Mouse (Mus musculus) midbrain, embryonic 13.5 days (tissue): ENCODE measurements around the gene 1110004F10Rik. TPM values are rescaled to one million over a fixed set of nuclear protein-coding genes. Genes with fewer than 3 reads are reported as not detected.

Experiments
- ATAC-seq: fragments of 200-750 bp; cut with Nextera tagmentation; 2 replicates; pipeline ENCODE4 v1.8.0; 2017; ENCODE audit warnings: mild to moderate bottlenecking, moderate TSS enrichment, moderate library complexity
- H3K27ac ChIP-seq: fragments of 300-500 bp; sonication (generic); 2 replicates; pipeline ENCODE4 v1.5.1; 2015; ENCODE audit warnings: inconsistent platforms, mild to moderate bottlenecking, moderate library complexity
- H3K27me3 ChIP-seq: fragments of 300-500 bp; sonication (generic); 2 replicates; pipeline ENCODE4 v1.6.1; 2015; ENCODE audit warnings: mild to moderate bottlenecking, inconsistent platforms
- H3K36me3 ChIP-seq: fragments of 300-500 bp; sonication (generic); 2 replicates; pipeline ENCODE4 v1.6.1; 2015; ENCODE audit warnings: mild to moderate bottlenecking, inconsistent platforms
- H3K4me1 ChIP-seq: fragments of 300-500 bp; sonication (generic); replicated peaks from 2 replicates; pipeline ENCODE4 v1.6.1; 2015; ENCODE audit warnings: inconsistent platforms
- H3K4me2 ChIP-seq: fragments of 300-500 bp; sonication (generic); replicated peaks from 2 replicates; pipeline ENCODE4 v1.6.1; 2015; ENCODE audit warnings: moderate library complexity, mild to moderate bottlenecking, inconsistent platforms
- H3K4me3 ChIP-seq: fragments of 300-500 bp; sonication (generic); replicated peaks from 2 replicates; pipeline ENCODE4 v1.5.1; 2015; ENCODE audit warnings: mild to moderate bottlenecking, inconsistent platforms
- H3K9ac ChIP-seq: fragments of 300-500 bp; sonication (generic); replicated peaks from 2 replicates; pipeline ENCODE4 v1.6.1; 2015; ENCODE audit warnings: mild to moderate bottlenecking, inconsistent platforms
- H3K9me3 ChIP-seq: fragments of 300-500 bp; sonication (generic); 2 replicates; pipeline ENCODE4 v1.6.1; 2016; ENCODE audit warnings: mild to moderate bottlenecking, inconsistent platforms
- WGBS: fragments of 180-500 bp; shearing (Covaris S2); methylation state at CpG from one replicate; pipeline ENCODE4 v1.1.7; 2015; 5-methylcytosine and 5-hydroxymethylcytosine counted together
- polyA plus RNA-seq: library from polyadenylated mRNA; unstranded; fragments of >200 nt; fragmentation: Nextera tagmentation; extraction: Ambion mirVana; gene quantifications from 2 replicates; pipeline ENCODE4 v1.2.1, GENCODE M21; 2015

Gene 1110004F10Rik
- polyA plus RNA-seq, 1 experiment from 2014 or later: 335 TPM

DNA sequence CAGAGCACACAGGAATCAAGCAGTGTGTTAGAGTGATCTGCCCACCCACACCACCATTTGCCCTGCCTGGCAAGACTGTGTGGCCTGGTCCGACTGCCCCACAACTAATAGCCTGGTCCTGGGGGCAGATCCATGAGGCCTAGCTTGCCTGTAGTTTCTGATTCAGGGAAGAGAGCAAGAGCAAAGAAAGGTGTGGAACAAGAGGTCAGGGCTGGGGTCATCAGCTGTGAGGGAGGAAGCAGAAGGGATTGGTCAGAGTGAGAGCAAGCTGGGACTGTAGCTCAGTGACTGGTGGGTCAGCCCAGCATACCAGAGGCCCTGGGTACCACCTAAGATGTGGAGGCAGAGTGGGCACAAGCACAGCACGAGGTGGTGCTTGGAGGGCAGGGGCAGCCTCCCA, 87.9 kb downstream of the 1110004F10Rik start:
- WGBS: 83% methylated on average over 2 of the region's 2 CpGs

DNA sequence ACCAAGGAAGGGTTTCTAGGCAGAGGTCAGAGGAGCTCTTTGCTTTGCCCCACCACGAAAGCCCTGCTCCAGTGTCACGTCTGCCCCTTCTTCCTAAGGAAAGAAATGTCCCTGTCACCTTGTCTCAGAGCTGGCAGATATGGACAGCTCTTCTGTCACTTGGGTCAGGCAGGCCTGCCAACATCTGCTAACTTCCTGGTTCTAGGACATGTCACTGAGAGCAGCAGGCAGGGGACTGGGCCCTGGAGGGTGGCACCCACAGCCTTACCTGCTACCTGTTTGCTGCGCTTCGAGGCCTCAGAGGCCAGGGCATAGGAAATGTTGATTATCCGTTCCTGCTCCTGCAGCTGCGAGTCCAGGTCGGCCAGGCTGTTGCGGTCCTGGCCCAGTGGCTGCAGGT, 89.1 kb downstream of the 1110004F10Rik start:
- no peaks in the 10 kb centered on the region for H3K27me3 ChIP-seq
- 99% methylated on average over 8 of the region's 8 CpGs for WGBS
- H3K27ac ChIP-seq: no peak overlapping the region
- no peaks in the 10 kb centered on the region for H3K9me3 ChIP-seq
- H3K4me2 ChIP-seq: no peak overlapping the region
- no peak overlapping the region for H3K9ac ChIP-seq
- ATAC-seq: no peak
- peaks cover 27% of the 10 kb centered on the region for H3K4me1 ChIP-seq
- no peak overlapping the region for H3K4me3 ChIP-seq
- H3K36me3 ChIP-seq: peaks cover 17% of the 10 kb centered on the region; the same call in 1 of the 2 replicates

More for the DNA sequence above, 87.9 kb downstream of the 1110004F10Rik start:
- H3K4me2 ChIP-seq: no peak overlapping the region
- no peak overlapping the region for H3K27ac ChIP-seq
- H3K27me3 ChIP-seq: no peaks in the 10 kb centered on the region
- peaks cover 17% of the 10 kb centered on the region; the same call in 1 of the 2 replicates for H3K36me3 ChIP-seq
- ATAC-seq: no peak
- H3K4me3 ChIP-seq: no peak overlapping the region
- no peak overlapping the region for H3K9ac ChIP-seq
- H3K4me1 ChIP-seq: peaks cover 36% of the 10 kb centered on the region
- no peaks in the 10 kb centered on the region for H3K9me3 ChIP-seq

GRCm38 (mm10) chr7:116129374-116129773, 90.2 kb downstream of the 1110004F10Rik start:
- Histone ChIP-seq H3K27me3 (no peaks in the 10 kb centered on the region), H3K27ac (no peak overlapping the region), H3K36me3 (peaks cover 17% of the 10 kb centered on the region; the same call in 1 of the 2 replicates), H3K9me3 (no peaks in the 10 kb centered on the region), H3K4me1 (peaks cover 19% of the 10 kb centered on the region), H3K9ac (no peak overlapping the region), H3K4me3 (no peak overlapping the region), H3K4me2 (no peak overlapping the region)
- WGBS: 91% methylated on average over 10 of the region's 10 CpGs
- no peak for ATAC-seq

GRCm38 (mm10) chr7:116131390-116131789, 92.2 kb downstream of the 1110004F10Rik start:
- H3K36me3 ChIP-seq: peaks cover 17% of the 10 kb centered on the region; the same call in 1 of the 2 replicates
- 18% methylated on average over 4 of the region's 4 CpGs for WGBS
- H3K27ac ChIP-seq: peak overlapping the region; percentile 44; the same call in 1 of the 2 replicates
- no peak overlapping the region for H3K4me3 ChIP-seq
- H3K27me3 ChIP-seq: no peaks in the 10 kb centered on the region
- no peak overlapping the region for H3K4me2 ChIP-seq
- no peak for ATAC-seq
- no peak overlapping the region for H3K9ac ChIP-seq
- no peaks in the 10 kb centered on the region for H3K9me3 ChIP-seq
- H3K4me1 ChIP-seq: peaks cover 11% of the 10 kb centered on the region

DNA sequence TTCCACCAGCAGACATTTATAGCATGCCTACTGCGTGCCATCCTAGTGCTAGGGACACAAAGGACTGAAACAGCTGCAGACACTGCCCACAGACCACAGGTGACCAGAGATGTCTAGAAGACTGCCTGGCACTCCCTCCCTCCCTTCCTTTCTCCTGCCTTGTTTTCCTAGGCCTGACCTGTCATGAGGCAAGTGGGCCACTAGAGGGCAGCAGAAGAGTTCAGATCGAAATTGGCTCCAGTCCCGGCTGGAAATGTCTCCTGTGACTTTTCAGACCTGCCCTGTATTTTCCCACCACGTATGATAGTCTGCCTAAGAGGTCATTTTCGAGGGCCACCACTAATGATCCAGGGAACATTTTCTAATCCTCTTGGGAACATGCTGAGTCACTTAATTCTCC, 92.9 kb downstream of the 1110004F10Rik start:
- 6% methylated on average over 5 of the region's 5 CpGs for WGBS
- H3K9ac ChIP-seq: no peak overlapping the region
- H3K27ac ChIP-seq: 0 out of 2 replicates have a peak overlapping the region, but pooled peaks have one; percentile 44
- H3K4me2 ChIP-seq: no peak overlapping the region
- H3K36me3 ChIP-seq: peaks cover 12% of the 10 kb centered on the region; the same call in 1 of the 2 replicates
- peaks cover 11% of the 10 kb centered on the region for H3K4me1 ChIP-seq
- no peaks in the 10 kb centered on the region for H3K27me3 ChIP-seq
- no peak overlapping the region for H3K4me3 ChIP-seq
- ATAC-seq: peak; percentile 78
- H3K9me3 ChIP-seq: no peaks in the 10 kb centered on the region

DNA sequence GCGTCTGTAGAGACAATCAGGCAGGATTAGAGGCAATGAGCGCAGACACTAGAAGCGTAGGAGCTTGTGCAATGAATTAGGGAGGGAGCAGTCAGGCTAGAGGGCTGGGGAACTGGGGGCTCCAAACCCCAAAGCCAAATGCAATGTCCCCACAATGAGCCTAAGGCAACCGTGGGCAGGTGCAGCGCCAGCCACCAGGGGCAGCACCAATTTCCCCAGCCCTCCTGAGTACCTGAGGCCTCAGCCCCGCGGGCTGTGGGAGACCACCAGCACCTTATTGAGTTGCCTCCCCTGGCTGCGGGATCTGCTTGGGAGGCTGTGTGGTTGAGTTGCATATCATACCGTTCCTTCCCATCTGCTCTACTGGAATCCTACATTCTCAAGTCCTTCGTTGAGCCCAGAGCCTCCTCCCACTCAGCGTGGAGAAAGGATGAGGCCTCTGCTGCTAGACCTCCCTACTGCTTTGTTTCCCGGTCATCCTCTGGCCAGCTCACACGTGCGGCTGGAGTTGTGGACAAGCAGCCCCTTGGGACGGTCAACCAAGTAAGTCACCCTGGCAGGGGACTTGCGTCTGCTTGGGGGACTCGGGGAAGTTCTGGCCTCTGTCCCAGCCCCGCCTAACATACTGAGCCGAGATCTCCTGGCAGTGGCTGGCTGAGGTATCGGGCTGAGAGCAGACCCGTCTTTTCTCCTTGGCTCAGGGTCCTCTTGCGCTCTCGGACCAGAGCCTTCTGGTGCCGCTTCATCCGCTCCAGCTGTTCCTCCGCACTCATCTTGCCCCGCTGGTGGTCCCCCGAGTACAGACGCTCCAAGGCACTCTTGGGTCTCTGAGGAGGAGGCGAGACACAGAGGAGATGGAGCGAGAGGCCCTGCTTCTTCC, 95.5 kb downstream of the 1110004F10Rik start:
- Histone ChIP-seq H3K9me3 (no peaks in the 10 kb centered on the region), H3K4me2 (no peak overlapping the region), H3K4me3 (no peak overlapping the region), H3K27me3 (no peaks in the 10 kb centered on the region), H3K36me3 (no peaks in the 10 kb centered on the region), H3K4me1 (peaks cover 11% of the 10 kb centered on the region), H3K9ac (no peak overlapping the region), H3K27ac (no peak overlapping the region)
- no peak for ATAC-seq
- 79% methylated on average over 31 of the region's 31 CpGs for WGBS

DNA sequence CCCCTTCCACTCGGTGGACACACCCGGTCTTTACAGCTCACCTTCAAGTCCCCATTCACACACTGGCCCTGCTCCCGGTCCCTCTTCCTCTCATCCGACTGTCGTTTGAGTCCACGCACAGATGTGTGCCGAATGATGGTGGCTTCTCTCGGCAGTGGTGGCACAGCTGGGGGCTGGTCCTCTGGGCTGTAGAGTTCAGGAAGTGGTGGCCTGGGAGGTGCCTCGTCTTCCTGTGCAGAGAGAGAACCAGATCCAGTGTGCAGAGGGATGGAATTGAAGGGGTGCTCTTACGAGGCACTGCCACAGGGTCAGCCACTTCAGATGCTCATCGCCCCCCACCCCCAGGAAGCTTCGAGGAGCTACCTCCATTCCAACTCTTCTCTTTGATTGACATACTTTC, 98.0 kb downstream of the 1110004F10Rik start:
- Histone ChIP-seq H3K27ac (no peak overlapping the region), H3K27me3 (no peaks in the 10 kb centered on the region), H3K4me3 (no peak overlapping the region), H3K4me1 (0 out of 2 replicates have a peak, but pooled peaks cover 3% of the 10 kb centered on the region), H3K9me3 (no peaks in the 10 kb centered on the region), H3K4me2 (no peak overlapping the region), H3K36me3 (peaks cover 3% of the 10 kb centered on the region; the same call in 1 of the 2 replicates), H3K9ac (no peak overlapping the region)
- 86% methylated on average over 12 of the region's 12 CpGs for whole genome bisulfite sequencing
- no peak for ATAC-seq

DNA sequence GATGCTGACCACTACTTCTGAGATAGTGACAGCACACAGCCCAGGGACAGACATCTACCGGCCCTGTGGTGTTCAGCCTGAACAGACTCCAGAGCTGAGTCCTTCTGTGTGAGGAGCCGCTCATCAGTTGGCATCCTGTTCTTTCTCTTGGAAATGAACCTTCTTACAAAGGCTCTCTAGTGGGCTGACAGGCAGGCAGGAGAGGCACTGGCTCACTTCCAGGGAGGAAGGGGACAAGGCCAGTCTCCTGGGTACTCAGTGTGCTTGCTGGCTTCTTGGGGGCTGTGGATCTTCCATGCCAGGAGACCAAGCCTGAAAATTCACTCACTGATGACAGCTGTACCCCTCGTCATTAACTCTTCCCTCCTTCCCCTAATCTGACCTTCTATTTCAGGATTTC, 98.5 kb downstream of the 1110004F10Rik start:
- H3K9ac ChIP-seq: no peak overlapping the region
- H3K27ac ChIP-seq: no peak overlapping the region
- H3K4me1 ChIP-seq: no peaks in the 10 kb centered on the region
- peaks cover 5% of the 10 kb centered on the region; the same call in 1 of the 2 replicates for H3K36me3 ChIP-seq
- no peaks in the 10 kb centered on the region for H3K9me3 ChIP-seq
- ATAC-seq: no peak
- 83% methylated on average over 3 of the region's 3 CpGs for WGBS
- no peak overlapping the region for H3K4me2 ChIP-seq
- H3K4me3 ChIP-seq: no peak overlapping the region
- H3K27me3 ChIP-seq: no peaks in the 10 kb centered on the region

DNA sequence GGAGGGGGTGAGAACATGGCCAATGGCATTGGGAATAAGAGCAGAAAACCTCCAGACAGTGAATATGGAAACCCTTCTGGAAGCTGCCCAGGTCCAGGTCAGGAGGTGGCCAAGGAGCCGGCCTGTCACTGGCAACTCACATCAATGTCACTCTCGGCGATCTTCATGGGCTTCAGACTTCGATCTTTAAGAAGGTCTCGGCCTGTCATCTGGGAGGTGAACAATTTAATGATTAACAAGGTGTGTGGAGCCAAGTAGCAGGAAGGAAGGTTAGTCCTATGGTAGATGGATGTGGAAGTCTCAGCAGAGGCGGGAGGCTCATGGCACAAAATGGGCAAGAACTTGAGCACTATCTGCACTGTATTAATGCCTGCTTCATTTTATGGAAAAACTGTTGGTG, 105.8 kb downstream of the 1110004F10Rik start:
- no peak overlapping the region for H3K9ac ChIP-seq
- no peak overlapping the region for H3K27ac ChIP-seq
- no peak overlapping the region for H3K4me2 ChIP-seq
- H3K4me3 ChIP-seq: no peak overlapping the region
- WGBS: 95% methylated on average over 6 of the region's 6 CpGs
- ATAC-seq: no peak
- peaks cover 7% of the 10 kb centered on the region; the same call in 1 of the 2 replicates for H3K36me3 ChIP-seq
- no peaks in the 10 kb centered on the region for H3K27me3 ChIP-seq
- H3K9me3 ChIP-seq: no peaks in the 10 kb centered on the region
- no peaks in the 10 kb centered on the region for H3K4me1 ChIP-seq

DNA sequence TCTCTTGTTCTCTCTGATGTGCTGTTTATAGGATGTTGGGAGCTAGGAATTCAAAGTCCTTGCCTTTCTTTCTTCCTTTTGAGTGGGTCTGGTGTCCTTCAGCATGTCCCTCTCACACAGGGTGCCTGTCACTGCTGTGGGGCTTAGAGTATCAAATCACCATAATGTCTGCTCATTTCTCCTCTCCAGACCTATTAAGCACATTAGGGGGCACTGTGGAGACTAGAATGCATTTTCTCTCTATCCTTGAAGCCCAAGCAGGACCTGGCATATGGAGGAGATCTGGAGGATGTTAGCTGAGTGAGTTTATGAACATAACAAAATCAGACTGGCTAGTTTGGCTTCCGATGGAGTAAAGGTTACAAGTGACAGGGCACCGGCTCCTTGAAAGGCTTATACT, 107.9 kb downstream of the 1110004F10Rik start:
- WGBS: 90% methylated on average over 2 of the region's 2 CpGs
- Histone ChIP-seq H3K4me3 (no peak overlapping the region), H3K27ac (no peak overlapping the region), H3K9me3 (no peaks in the 10 kb centered on the region), H3K36me3 (0 out of 2 replicates have a peak, but pooled peaks cover 4% of the 10 kb centered on the region), H3K9ac (no peak overlapping the region), H3K4me2 (no peak overlapping the region), H3K27me3 (no peaks in the 10 kb centered on the region), H3K4me1 (no peaks in the 10 kb centered on the region)
- no peak for ATAC-seq

- no peak overlapping the region for H3K4me2 ChIP-seq
- H3K9ac ChIP-seq: no peak overlapping the region
- no peak overlapping the region for H3K4me3 ChIP-seq
- WGBS: 79% methylated on average over 4 of the region's 4 CpGs
- H3K27me3 ChIP-seq: no peaks in the 10 kb centered on the region
- no peaks in the 10 kb centered on the region for H3K9me3 ChIP-seq
- peaks cover 9% of the 10 kb centered on the region; the same call in 1 of the 2 replicates for H3K36me3 ChIP-seq
- no peak for ATAC-seq
- H3K4me1 ChIP-seq: no peaks in the 10 kb centered on the region
- H3K27ac ChIP-seq: no peak overlapping the region
Measured at GRCm38 (mm10) chr7:116149568-116149967, 110.4 kb downstream of the 1110004F10Rik start.

DNA sequence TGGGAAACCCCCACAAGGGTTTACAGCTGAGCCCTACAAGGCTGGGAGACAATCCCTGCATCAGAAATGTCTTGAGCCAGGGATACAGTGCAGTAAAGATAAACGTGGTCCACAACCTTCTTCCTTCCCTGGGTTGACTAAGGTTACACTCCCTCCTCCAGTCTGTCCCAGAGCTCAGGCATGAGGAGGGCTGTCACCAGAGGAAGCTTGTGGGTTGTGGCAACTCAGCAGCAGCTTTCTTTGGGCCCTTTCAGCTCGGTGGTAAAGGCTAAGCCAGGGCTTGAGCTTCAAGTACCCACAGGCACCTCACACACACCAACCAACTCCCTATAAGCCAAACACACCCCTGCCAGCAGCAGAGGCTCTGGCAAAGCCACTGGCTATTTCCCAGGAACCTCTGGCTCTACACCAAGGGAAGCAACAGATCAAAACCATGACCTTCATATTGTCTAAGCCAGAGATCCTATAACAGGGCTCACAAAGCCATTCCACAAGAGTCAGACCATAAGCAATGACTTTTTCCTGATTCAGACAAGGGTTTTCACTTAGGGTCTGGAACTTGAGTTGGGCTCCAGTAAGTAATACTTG, 114.7 kb downstream of the 1110004F10Rik start:
- Histone ChIP-seq H3K27ac (no peak overlapping the region), H3K27me3 (no peaks in the 10 kb centered on the region), H3K9me3 (no peaks in the 10 kb centered on the region), H3K36me3 (peaks cover 24% of the 10 kb centered on the region), H3K9ac (no peak overlapping the region), H3K4me1 (no peaks in the 10 kb centered on the region), H3K4me3 (no peak overlapping the region), H3K4me2 (no peak overlapping the region)
- 73% methylated on average over 2 of the region's 2 CpGs for WGBS
- no peak for ATAC-seq
